In the genomic region with DNA sequence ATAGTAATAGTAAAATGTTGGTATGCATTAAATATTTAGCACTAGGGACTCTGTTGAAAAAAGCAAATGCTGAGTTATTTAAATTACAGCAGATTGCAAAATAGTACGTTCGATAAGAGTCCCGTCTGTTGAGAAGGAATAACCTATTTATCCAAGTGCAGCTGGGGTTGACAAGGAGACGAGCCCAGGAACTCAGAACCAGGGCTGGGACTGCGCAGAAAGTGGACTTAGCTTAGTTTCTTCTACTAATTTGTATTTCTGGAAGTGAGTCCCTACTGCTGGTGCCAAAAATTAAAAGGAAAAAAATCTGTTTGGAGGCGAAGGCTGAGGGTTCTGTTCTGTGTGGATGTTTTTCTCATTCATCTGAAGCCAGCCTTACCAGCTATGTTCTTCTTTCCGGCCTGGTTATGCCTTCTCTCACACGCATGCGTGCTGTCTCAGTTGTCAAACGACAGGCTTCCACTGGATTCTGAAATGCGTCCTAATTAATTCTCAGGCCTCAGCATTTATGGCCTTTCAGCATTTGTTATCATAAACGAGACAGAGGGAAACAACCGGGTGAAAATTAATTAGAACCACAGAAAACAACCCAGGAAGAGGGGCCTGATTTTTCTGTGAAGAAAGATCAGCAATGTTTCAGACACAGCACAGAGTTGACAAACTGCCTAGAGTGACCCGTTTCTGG, we compare ENCODE assay signal across 17 mouse cellular contexts. TPM values are rescaled to one million over a fixed set of nuclear protein-coding genes. Genes with fewer than 3 reads are reported as not detected.
DNase-seq lines count a peak whose midpoint lies in the region; ATAC-seq and TF ChIP-seq lines count a peak whose summit lies in the region.
"Had no signal": no experiment of that assay in that cellular context is flagged by ENCODE, and none has a peak within 500 bp of the region (broad histone marks: within the 10 kb centered on the region; RNA-seq: fewer than 3 reads in every experiment).

No protein-coding gene starts in this region.

- 51% methylated on average over 14 of the region's 14 CpGs for WGBS in forebrain, embryonic 14.5 days
- WGBS in forebrain, embryonic 11.5 days, result 82% methylated on average over 14 of the region's 14 CpGs
- 64% methylated on average over 14 of the region's 14 CpGs for WGBS in neural tube, embryonic 13.5 days
- WGBS in intestine, postnatal 0 days, result 64% methylated on average over 14 of the region's 14 CpGs

- no peaks in the 10 kb centered on the region for H3K4me1 ChIP-seq in forebrain, embryonic 14.5 days (ENCODE audit: control insufficient read depth, insufficient read depth, low read length)
- H3K4me1 ChIP-seq in forebrain, embryonic 11.5 days (replicated peaks; ENCODE audit: control insufficient read depth, insufficient read depth, low read length), result no peaks in the 10 kb centered on the region
- H3K4me1 ChIP-seq in neural tube, embryonic 13.5 days (replicated peaks), result peaks cover 14% of the 10 kb centered on the region
- no peaks in the 10 kb centered on the region for H3K4me1 ChIP-seq in intestine, postnatal 0 days (replicated peaks; ENCODE audit: control insufficient read depth, insufficient read depth, low read length)
- H3K4me1 ChIP-seq: midbrain, embryonic 12.5 days had no signal

- no peaks in the 10 kb centered on the region for H3K36me3 ChIP-seq in forebrain, embryonic 14.5 days (ENCODE audit: control insufficient read depth, insufficient read depth, low read length)
- no peaks in the 10 kb centered on the region for H3K36me3 ChIP-seq in forebrain, embryonic 11.5 days (ENCODE audit: control insufficient read depth, insufficient read depth, low read length)
- no peaks in the 10 kb centered on the region for H3K36me3 ChIP-seq in neural tube, embryonic 13.5 days
- no peaks in the 10 kb centered on the region for H3K36me3 ChIP-seq in intestine, postnatal 0 days (ENCODE audit: control insufficient read depth, insufficient read depth)
- H3K36me3 ChIP-seq: midbrain, embryonic 12.5 days; neural tube, embryonic 12.5 days had no signal

- no peak for ATAC-seq in forebrain, embryonic 14.5 days
- no peak for ATAC-seq in forebrain, embryonic 11.5 days (replicated peaks; ENCODE audit: low FRiP score)
- no peak for ATAC-seq in neural tube, embryonic 13.5 days (ENCODE audit: low read depth)
- ATAC-seq in intestine, postnatal 0 days, result no peak
- ATAC-seq in inflammation-experienced regulatory T-cells, adult 6 months, result no peak

- peak; percentile 13 for DNase-seq in forebrain, embryonic 14.5 days (ENCODE audit: low spot score)
- DNase-seq in forebrain, embryonic 11.5 days (ENCODE audit: low spot score), result no peak
- peak; percentile 27 for DNase-seq in kidney, postnatal 14 days
- no peak for DNase-seq in kidney, adult 8-10 months
- DNase-seq in neural tube, embryonic 10.5 days (ENCODE audit: extremely low spot score, low spot score), result no peak
- DNase-seq: adrenal gland, postnatal 25 days; cerebellum, adult 11-12 months; heart, postnatal 36 days; kidney, adult 18-20 months; thymus, adult 18-20 months had no signal

- H3K4me3 ChIP-seq in forebrain, embryonic 14.5 days (ENCODE audit: low read depth, low read length), result no peak overlapping the region
- H3K4me3 ChIP-seq in forebrain, embryonic 11.5 days (ENCODE audit: low read depth, low read length), result no peak overlapping the region
- no peak overlapping the region for H3K4me3 ChIP-seq in neural tube, embryonic 13.5 days
- no peak overlapping the region for H3K4me3 ChIP-seq in intestine, postnatal 0 days (ENCODE audit: low read depth, low read length)
- H3K4me3 ChIP-seq: erythroblast, embryonic 14.5 days; midbrain, embryonic 12.5 days; neural tube, embryonic 12.5 days had no signal

- no peaks in the 10 kb centered on the region for H3K9me3 ChIP-seq in forebrain, embryonic 14.5 days (replicated peaks; ENCODE audit: control insufficient read depth, low read length)
- no peaks in the 10 kb centered on the region for H3K9me3 ChIP-seq in forebrain, embryonic 11.5 days (ENCODE audit: control insufficient read depth, low read length)
- no peaks in the 10 kb centered on the region for H3K9me3 ChIP-seq in neural tube, embryonic 13.5 days
- no peaks in the 10 kb centered on the region for H3K9me3 ChIP-seq in intestine, postnatal 0 days (ENCODE audit: control insufficient read depth)
- H3K9me3 ChIP-seq: neural tube, embryonic 12.5 days had no signal

- H3K9ac ChIP-seq in forebrain, embryonic 14.5 days (ENCODE audit: low read length), result no peak overlapping the region
- no peak overlapping the region for H3K9ac ChIP-seq in forebrain, embryonic 11.5 days (ENCODE audit: low read length)
- no peak overlapping the region for H3K9ac ChIP-seq in neural tube, embryonic 13.5 days
- H3K9ac ChIP-seq in intestine, postnatal 0 days (ENCODE audit: low read depth, low read length), result no peak overlapping the region
- H3K9ac ChIP-seq: liver, embryonic 14.5 days; midbrain, embryonic 12.5 days; neural tube, embryonic 12.5 days had no signal

- TF ChIP-seq CTCF in intestine, postnatal 0 days (IDR thresholded peaks at IDR 0.05; ENCODE audit: low read depth), result no peak

- H3K27ac ChIP-seq in forebrain, embryonic 14.5 days (ENCODE audit: low read depth, low read length), result no peak overlapping the region
- no peak overlapping the region for H3K27ac ChIP-seq in forebrain, embryonic 11.5 days (ENCODE audit: low read depth, low read length)
- H3K27ac ChIP-seq in neural tube, embryonic 13.5 days (replicated peaks), result peak overlapping the region; percentile 7; the same call in 1 of the 2 replicates
- H3K27ac ChIP-seq in intestine, postnatal 0 days (ENCODE audit: low read depth, low read length), result no peak overlapping the region
- H3K27ac ChIP-seq: liver, embryonic 14.5 days; midbrain, embryonic 12.5 days; neural tube, embryonic 12.5 days had no signal

- H3K27me3 ChIP-seq in forebrain, embryonic 14.5 days (replicated peaks; ENCODE audit: control insufficient read depth, insufficient read depth, low read length), result no peaks in the 10 kb centered on the region
- no peaks in the 10 kb centered on the region for H3K27me3 ChIP-seq in forebrain, embryonic 11.5 days (ENCODE audit: control insufficient read depth, insufficient read depth, low read length)
- no peaks in the 10 kb centered on the region for H3K27me3 ChIP-seq in neural tube, embryonic 13.5 days
- H3K27me3 ChIP-seq in intestine, postnatal 0 days (replicated peaks; ENCODE audit: control insufficient read depth, insufficient read depth, low read length), result no peaks in the 10 kb centered on the region
- H3K27me3 ChIP-seq: midbrain, embryonic 12.5 days; neural tube, embryonic 12.5 days had no signal

- no peak overlapping the region for H3K4me2 ChIP-seq in forebrain, embryonic 14.5 days (ENCODE audit: low read length)
- H3K4me2 ChIP-seq in forebrain, embryonic 11.5 days (ENCODE audit: low read depth, low read length, severe bottlenecking), result no peak overlapping the region
- no peak overlapping the region for H3K4me2 ChIP-seq in neural tube, embryonic 13.5 days
- H3K4me2 ChIP-seq in intestine, postnatal 0 days (replicated peaks; ENCODE audit: low read depth), result no peak overlapping the region
- H3K4me2 ChIP-seq: midbrain, embryonic 12.5 days; neural tube, embryonic 12.5 days had no signal

RNA-seq across cellular contexts. Expression of gene Gadl1, which starts 6.5 kb away (rescaled TPM):
- 0.23 and 0.37 TPM in 2 replicates for polyA plus RNA-seq in forebrain, embryonic 14.5 days (2014; fragmentation: Nextera tagmentation; extraction: Ambion mirVana)
- polyA plus RNA-seq in forebrain, embryonic 11.5 days (2014; fragmentation: Nextera tagmentation; extraction: Ambion mirVana), result 0.19 and 0.32 TPM in 2 replicates
- 0.30 and 0.53 TPM in 2 replicates for polyA plus RNA-seq in neural tube, embryonic 13.5 days (2015; fragmentation: Nextera tagmentation; extraction: Ambion mirVana)
- polyA plus RNA-seq in intestine, postnatal 0 days (2015; fragmentation: Nextera tagmentation; extraction: Ambion mirVana), result 0.30 and 0.39 TPM in 2 replicates
- not detected for polyA plus RNA-seq in inflammation-experienced regulatory T-cells, adult 6 months (2017; shearing (Covaris generic))
- polyA plus RNA-seq: erythroblast, embryonic 14.5 days had no signal

Comparison
In these comparisons a context has a peak if more than half of its experiments do, and no peak if none do; other contexts are left out.
1. DNase-seq: peak in forebrain, embryonic 14.5 days (single experiment) and kidney, postnatal 14 days (single experiment); none in forebrain, embryonic 11.5 days (single experiment), kidney, adult 8-10 months (0 of 2) and neural tube, embryonic 10.5 days (single experiment).